Mouse (Mus musculus) heart, adult 11 months (tissue): ENCODE results near the gene Adamts20.
A peak's percentile ranks its signal among the peaks of the same experiment; 100 is the strongest.

Experiments
- DNase-seq: peaks from one replicate; pipeline ENCODE4 v3.0.0; 2022

Gene Adamts20

GRCm38 (mm10) chr15:94326626-94327025, 138.6 kb downstream of the Adamts20 start:
- no peak for DNase-seq

GRCm38 (mm10) chr15:94325509-94326181, 139.6 kb downstream of the Adamts20 start:
- DNase-seq: peak; percentile 94

- DNase-seq: no peak
Measured at GRCm38 (mm10) chr15:94316171-94316570, 149.0 kb downstream of the Adamts20 start.

GRCm38 (mm10) chr15:94309689-94310088, 155.5 kb downstream of the Adamts20 start:
- no peak for DNase-seq

- DNase-seq: no peak
Measured at GRCm38 (mm10) chr15:94307888-94308287, 157.3 kb downstream of the Adamts20 start.

GRCm38 (mm10) chr15:94303151-94303550, 162.1 kb downstream of the Adamts20 start:
- no peak for DNase-seq

GRCm38 (mm10) chr15:94294084-94294483, 171.1 kb downstream of the Adamts20 start:
- DNase-seq: no peak

- no peak for DNase-seq
Measured at GRCm38 (mm10) chr15:94288015-94288414, 177.2 kb downstream of the Adamts20 start.

- no peak for DNase-seq
Measured at GRCm38 (mm10) chr15:94287495-94287894, 177.7 kb downstream of the Adamts20 start.

- DNase-seq: no peak
Measured at GRCm38 (mm10) chr15:94276418-94276817, 188.8 kb downstream of the Adamts20 start.

GRCm38 (mm10) chr15:94265630-94266029, 199.6 kb downstream of the Adamts20 start:
- DNase-seq: peak; percentile 94

- DNase-seq: no peak
Measured at GRCm38 (mm10) chr15:94264497-94264879, 200.7 kb downstream of the Adamts20 start.

GRCm38 (mm10) chr15:94263866-94264496, 201.2 kb downstream of the Adamts20 start:
- no peak for DNase-seq

- DNase-seq: no peak
Measured at GRCm38 (mm10) chr15:94263241-94263640, 202.0 kb downstream of the Adamts20 start.

- DNase-seq: no peak
Measured at GRCm38 (mm10) chr15:94259497-94259896, 205.7 kb downstream of the Adamts20 start.

- DNase-seq: no peak
Measured at GRCm38 (mm10) chr15:94255538-94255937, 209.7 kb downstream of the Adamts20 start.

- DNase-seq: no peak
Measured at GRCm38 (mm10) chr15:94254861-94255516, 210.2 kb downstream of the Adamts20 start.

GRCm38 (mm10) chr15:94254091-94254860, 210.9 kb downstream of the Adamts20 start:
- DNase-seq: no peak

- DNase-seq: no peak
Measured at GRCm38 (mm10) chr15:94252962-94253712, 212.1 kb downstream of the Adamts20 start.

GRCm38 (mm10) chr15:94249766-94250165, 215.5 kb downstream of the Adamts20 start:
- peak; percentile 94 for DNase-seq

- peak; percentile 99 for DNase-seq
Measured at GRCm38 (mm10) chr15:94248386-94248785, 216.8 kb downstream of the Adamts20 start.

GRCm38 (mm10) chr15:94246669-94247068, 218.5 kb downstream of the Adamts20 start:
- DNase-seq: no peak

GRCm38 (mm10) chr15:94244336-94244735, 220.9 kb downstream of the Adamts20 start:
- no peak for DNase-seq
